ENCODE assay signal across 14 mouse cellular contexts in genomic region chr12:86714026-86714425, GRCm38 (mm10). TPM values are rescaled to one million over a fixed set of nuclear protein-coding genes. Genes with fewer than 3 reads are reported as not detected.
DNase-seq lines count a peak whose midpoint lies in the region; ATAC-seq and TF ChIP-seq lines count a peak whose summit lies in the region.
"Had no signal": no experiment of that assay in that cellular context is flagged by ENCODE, and none has a peak within 500 bp of the region (broad histone marks: within the 10 kb centered on the region; RNA-seq: fewer than 3 reads in every experiment).

No protein-coding gene starts in this region.

- TF ChIP-seq CTCF in liver, embryonic 14.5 days (IDR thresholded peaks at IDR 0.05; ENCODE audit: low read depth), result peak; percentile 36; the same call in 1 of the 2 replicates
- TF ChIP-seq CTCF in bone marrow macrophage, adult 2 months (IDR thresholded peaks at IDR 0.05; ENCODE audit: low read depth, low read length), result peak; percentile 29; the same call in 1 of the 2 replicates

- H3K27ac ChIP-seq in liver, embryonic 14.5 days, result no peak overlapping the region
- no peak overlapping the region for H3K27ac ChIP-seq in liver, embryonic 12.5 days
- no peak overlapping the region for H3K27ac ChIP-seq in bone marrow macrophage, adult 2 months (ENCODE audit: insufficient read depth, low read depth, low read length)

- H3K9me3 ChIP-seq in liver, embryonic 14.5 days (ENCODE audit: control insufficient read depth, low read length), result no peaks in the 10 kb centered on the region
- no peaks in the 10 kb centered on the region for H3K9me3 ChIP-seq in liver, embryonic 12.5 days (replicated peaks)

- H3K4me2 ChIP-seq in liver, embryonic 14.5 days (ENCODE audit: low read depth), result no peak overlapping the region
- H3K4me2 ChIP-seq in liver, embryonic 12.5 days, result no peak overlapping the region

- no peaks in the 10 kb centered on the region for H3K4me1 ChIP-seq in liver, embryonic 14.5 days (replicated peaks; ENCODE audit: control insufficient read depth in 2 of 2, insufficient read depth in 2 of 2, low read length in 1 of 2)
- H3K4me1 ChIP-seq in liver, embryonic 12.5 days, result no peaks in the 10 kb centered on the region
- peaks cover 2% of the 10 kb centered on the region; the same call in 1 of the 2 replicates for H3K4me1 ChIP-seq in bone marrow macrophage, adult 2 months (ENCODE audit: control insufficient read depth, insufficient read depth, low read length)

- TF ChIP-seq EP300 in liver, embryonic 14.5 days (IDR thresholded peaks at IDR 0.05; ENCODE audit: low read depth), result no peak

- ATAC-seq in liver, embryonic 14.5 days (ENCODE audit: insufficient read depth), result no peak
- ATAC-seq in liver, embryonic 12.5 days, result no peak
- peak; percentile 68 for ATAC-seq in megakaryocyte-erythroid progenitor cell, adult 5-6 weeks (replicated peaks; ENCODE audit: low FRiP score, low TSS enrichment, poor library complexity, severe bottlenecking)

- no peaks in the 10 kb centered on the region for H3K27me3 ChIP-seq in liver, embryonic 14.5 days (ENCODE audit: control insufficient read depth, insufficient read depth, low read length)
- H3K27me3 ChIP-seq in liver, embryonic 12.5 days (replicated peaks), result no peaks in the 10 kb centered on the region

- no peak for TF ChIP-seq POLR2A in bone marrow macrophage, adult 2 months (IDR thresholded peaks at IDR 0.05; ENCODE audit: borderline replicate concordance, low read depth, low read length)

- H3K36me3 ChIP-seq in liver, embryonic 14.5 days (replicated peaks; ENCODE audit: control insufficient read depth, insufficient read depth, low read depth), result no peaks in the 10 kb centered on the region
- no peaks in the 10 kb centered on the region for H3K36me3 ChIP-seq in liver, embryonic 12.5 days

- peak; percentile 45 for DNase-seq in embryo, embryonic 10.5 days (ENCODE audit: low spot score)
- no peak for DNase-seq in embryo, embryonic 9.5 days (ENCODE audit: extremely low spot score)
- peak in 2 of 3 experiments; percentile 10 to 11 for DNase-seq in liver, embryonic 14.5 days (ENCODE audit: low read depth in 3 of 3, low spot score in 3 of 3)
- DNase-seq in layer of hippocampus, adult 11-12 months (ENCODE audit: low spot score), result no peak
- no peak for DNase-seq in thymus, postnatal 14 days
- DNase-seq: gastrocnemius, postnatal 10 days; heart, postnatal 36 days; thymus, postnatal 4 days had no signal

- H3K4me3 ChIP-seq in liver, embryonic 14.5 days (ENCODE audit: insufficient read depth in 1 of 2, low read depth in 2 of 2, low read length in 2 of 2), result no peak overlapping the region
- no peak overlapping the region for H3K4me3 ChIP-seq in liver, embryonic 12.5 days
- no peak overlapping the region for H3K4me3 ChIP-seq in bone marrow macrophage, adult 2 months (ENCODE audit: insufficient read depth, low read length)

- WGBS in liver, embryonic 14.5 days (ENCODE audit: insufficient replicate concordance), result 26% methylated on average over 5 of the region's 5 CpGs
- 27% methylated on average over 5 of the region's 5 CpGs for WGBS in liver, embryonic 12.5 days (ENCODE audit: insufficient replicate concordance)

- H3K9ac ChIP-seq in liver, embryonic 14.5 days (replicated peaks), result no peak overlapping the region
- H3K9ac ChIP-seq in liver, embryonic 12.5 days, result no peak overlapping the region

RNA-seq across cellular contexts. Expression of gene Angel1, which starts 12.2 kb away (rescaled TPM):
- 0.56 and 0.60 TPM in 2 replicates for polyA plus RNA-seq in liver, embryonic 14.5 days (2012; rRNA removed)
- 0.68 and 1.1 TPM in 2 replicates for polyA plus RNA-seq in liver, embryonic 14.5 days (2014; fragmentation: Nextera tagmentation; extraction: Ambion mirVana)
- polyA plus RNA-seq in liver, embryonic 12.5 days (2016; fragmentation: Nextera tagmentation; extraction: Ambion mirVana), result 2.3 and 2.8 TPM in 2 replicates
- polyA plus RNA-seq in bone marrow macrophage, adult 2 months (2012; ENCODE audit: insufficient read depth, insufficient read length, missing spikeins), result 2.8 and 3.3 TPM in 2 replicates
- 4.3 and 7.2 TPM in 2 replicates for total RNA-seq in megakaryocyte-erythroid progenitor cell, adult 5-6 weeks (2014; fragmentation: Nextera tagmentation)
- total RNA-seq in megakaryocyte-erythroid progenitor cell, adult 5-6 weeks (2017), result 0.85 and 4.7 TPM in 2 replicates

RNA-seq across cellular contexts. Expression of gene Lrrc74a, which starts 20.1 kb away (rescaled TPM):
- polyA plus RNA-seq in liver, embryonic 14.5 days (2012; rRNA removed), result not detected in 2 replicates
- not detected in 2 replicates for polyA plus RNA-seq in liver, embryonic 14.5 days (2014; fragmentation: Nextera tagmentation; extraction: Ambion mirVana)
- polyA plus RNA-seq in liver, embryonic 12.5 days (2016; fragmentation: Nextera tagmentation; extraction: Ambion mirVana), result not detected in 2 replicates
- not detected in 2 replicates for polyA plus RNA-seq in bone marrow macrophage, adult 2 months (2012; ENCODE audit: insufficient read depth, insufficient read length, missing spikeins)
- not detected in 2 replicates for total RNA-seq in megakaryocyte-erythroid progenitor cell, adult 5-6 weeks (2014; fragmentation: Nextera tagmentation)
- total RNA-seq in megakaryocyte-erythroid progenitor cell, adult 5-6 weeks (2017), result not detected in 2 replicates
- total RNA-seq: gastrocnemius, postnatal 10 days; heart, postnatal 36 days; left cerebral cortex, adult 8-10 months had no signal
- polyA plus RNA-seq: kidney, embryonic 14.5 days; liver, embryonic 16.5 days had no signal

RNA-seq across cellular contexts. Expression of gene Vash1, which starts 35.5 kb away (rescaled TPM):
- polyA plus RNA-seq in liver, embryonic 14.5 days (2012; rRNA removed), result 0.58 and 0.65 TPM in 2 replicates
- polyA plus RNA-seq in liver, embryonic 14.5 days (2014; fragmentation: Nextera tagmentation; extraction: Ambion mirVana), result 0.56 and 0.61 TPM in 2 replicates
- polyA plus RNA-seq in liver, embryonic 12.5 days (2016; fragmentation: Nextera tagmentation; extraction: Ambion mirVana), result 2.3 and 2.7 TPM in 2 replicates
- polyA plus RNA-seq in bone marrow macrophage, adult 2 months (2012; ENCODE audit: insufficient read depth, insufficient read length, missing spikeins), result 0.50 and 0.72 TPM in 2 replicates
- 0.28 TPM in 1 of 2 replicates, not detected in the other for total RNA-seq in megakaryocyte-erythroid progenitor cell, adult 5-6 weeks (2014; fragmentation: Nextera tagmentation)
- not detected in 2 replicates for total RNA-seq in megakaryocyte-erythroid progenitor cell, adult 5-6 weeks (2017)

Comparison
In these comparisons a context has a peak if more than half of its experiments do, and no peak if none do; other contexts are left out.
1. DNase-seq: peak in embryo, embryonic 10.5 days (single experiment) and liver, embryonic 14.5 days (2 of 3); none in embryo, embryonic 9.5 days (single experiment), layer of hippocampus, adult 11-12 months (single experiment) and thymus, postnatal 14 days (single experiment).